Mouse (Mus musculus) monocyte, adult 5-6 weeks (primary cell): ENCODE results near the gene Nucb1. TPM values are rescaled to one million over a fixed set of nuclear protein-coding genes. Genes with fewer than 3 reads are reported as not detected.
A peak's percentile ranks its signal among the peaks of the same experiment; 100 is the strongest.
"Not testable (repeated sequence)": the region's sequence is repeated elsewhere in the genome, so short reads cannot be mapped to it uniquely, and the experiment has no call there.

Source experiments
- ATAC-seq: fragments of 153-309, 156-312 bp; replicated peaks from 2 replicates; pipeline ENCODE4 v1.8.0; 2017; ENCODE audit warnings: mild to moderate bottlenecking; ENCODE audit not compliant: low TSS enrichment, insufficient number of reproducible peaks, severe bottlenecking, poor library complexity, low FRiP score
- total RNA-seq: library from RNA; stranded (forward); fragments of 200-1000, 200-491, 200-594 nt; gene quantifications from 3 replicates; pipeline ENCODE4 v1.2.3, GENCODE M21; 2017

Gene Nucb1
- 128 to 251 TPM (median 142 TPM) in 3 replicates for total RNA-seq

- peak; percentile 95 for ATAC-seq
Observed at GRCm38 (mm10) chr7:45509912-45510787, at the start of gene Nucb1. TSS of gene Nucb1 (minus strand) at chr7:45510406.

- ATAC-seq, result no peak
Observed at GRCm38 (mm10) chr7:45558907-45559306, 48.7 kb upstream of the Nucb1 start.

DNA sequence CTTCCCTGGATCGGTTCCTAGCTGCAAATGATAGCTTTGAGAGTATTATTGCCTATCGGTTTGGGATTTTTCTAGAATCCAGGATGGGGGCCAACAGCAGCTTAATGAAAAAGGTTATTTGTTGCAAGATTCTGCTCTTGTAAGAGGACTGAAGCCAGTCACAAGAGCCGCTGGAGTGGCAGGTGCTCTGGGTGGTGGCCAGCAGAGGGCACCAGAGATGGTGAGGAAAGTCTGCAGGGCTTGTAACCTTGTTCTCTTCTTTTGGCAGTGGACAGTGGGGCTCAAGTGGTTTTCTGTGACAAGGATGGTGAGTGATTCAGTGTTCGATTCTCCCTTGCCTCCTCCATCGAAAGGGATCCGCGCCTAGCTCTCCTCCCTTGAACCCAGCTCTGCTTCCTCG, 45.6 kb upstream of the Nucb1 start:
- peak; percentile 91 for ATAC-seq

- ATAC-seq, result no peak
Observed at GRCm38 (mm10) chr7:45554744-45555143, 44.5 kb upstream of the Nucb1 start, which contains the start of gene Hsd17b14. TSS of gene Hsd17b14 (plus strand) at chr7:45554893.

DNA sequence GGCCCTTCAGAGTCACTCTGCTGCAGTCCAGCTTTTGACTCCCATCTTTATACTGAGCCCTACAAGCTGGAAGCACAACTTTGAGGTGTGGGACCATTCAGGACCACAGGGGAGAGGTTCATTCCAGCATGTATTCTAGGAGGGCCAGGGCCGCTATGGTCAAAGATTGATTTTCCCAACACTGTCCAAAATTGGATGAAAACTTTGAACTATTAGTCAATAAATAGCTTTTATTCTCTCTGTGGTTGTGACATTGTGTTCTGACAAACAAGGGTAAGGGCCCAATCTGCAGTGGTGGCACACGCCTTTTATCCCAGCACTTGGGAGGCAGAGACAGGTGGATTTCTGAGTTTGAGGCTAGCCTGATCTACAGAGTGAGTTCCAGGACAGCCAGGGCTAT, 43.8 kb upstream of the Nucb1 start:
- ATAC-seq, result no peak

DNA sequence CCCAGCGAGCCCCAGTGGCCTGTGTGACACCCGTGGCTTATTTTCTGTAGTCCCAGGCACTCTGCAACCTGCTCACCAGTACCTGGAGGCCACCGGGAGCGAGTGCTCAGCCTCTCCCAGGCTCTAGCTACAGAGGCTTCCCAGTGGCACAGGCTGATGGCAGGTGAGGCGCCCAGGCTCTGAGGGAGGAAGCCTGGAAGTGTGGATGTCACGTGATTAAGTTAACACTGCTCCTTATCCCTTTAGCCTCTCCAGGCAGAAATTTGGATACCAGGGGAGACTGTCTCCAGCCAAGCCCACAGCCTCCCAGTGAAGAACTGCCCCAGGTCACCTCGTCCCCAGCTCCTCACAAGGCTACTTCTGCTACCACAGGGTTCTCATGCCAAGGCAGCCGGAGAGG, 43.3 kb upstream of the Nucb1 start:
- ATAC-seq, result no peak

GRCm38 (mm10) chr7:45551512-45551883, 41.3 kb upstream of the Nucb1 start:
- ATAC-seq, result no peak

- no peak for ATAC-seq
Observed at GRCm38 (mm10) chr7:45550821-45551511, 40.8 kb upstream of the Nucb1 start.

- no peak for ATAC-seq
Observed at GRCm38 (mm10) chr7:45549641-45550436, 39.6 kb upstream of the Nucb1 start.

DNA sequence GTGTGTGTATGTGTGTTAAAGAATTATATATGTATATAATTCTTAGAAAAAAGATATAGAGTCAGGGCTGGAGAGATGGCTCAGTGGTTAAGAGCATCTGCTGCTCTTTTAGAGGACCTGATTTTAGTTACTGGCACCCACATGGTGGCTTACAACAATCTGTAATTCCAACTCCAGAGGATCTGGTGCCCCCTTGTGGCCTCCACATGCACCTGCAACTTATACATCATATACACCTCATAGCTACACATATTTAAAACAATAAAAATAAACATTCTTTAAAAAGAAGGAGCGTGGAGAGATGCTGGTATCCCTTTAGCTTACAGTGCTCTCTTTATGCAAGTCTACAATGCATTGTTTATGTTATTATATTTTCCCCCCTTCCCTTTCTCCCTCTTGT, 34.3 kb upstream of the Nucb1 start:
- no peak for ATAC-seq

DNA sequence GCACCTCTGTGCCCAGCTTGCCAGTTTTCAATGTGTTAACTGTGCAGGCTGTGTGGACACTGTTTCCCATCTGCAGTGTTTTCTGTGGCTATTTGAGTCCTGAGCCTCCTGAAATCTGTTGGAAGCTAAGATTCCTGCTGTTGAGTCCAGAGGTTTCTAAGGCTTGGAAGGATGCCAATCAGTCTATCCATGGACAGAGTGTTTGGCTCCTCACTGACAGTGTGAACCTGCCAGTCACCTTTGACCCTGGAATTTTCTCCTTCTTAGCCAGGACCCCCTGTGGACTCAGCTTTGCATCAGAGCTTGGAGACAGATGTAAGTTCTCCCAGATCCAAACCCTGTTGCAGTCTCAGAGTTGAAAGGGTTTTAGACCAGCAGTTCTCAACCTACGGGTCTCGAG, 30.0 kb upstream of the Nucb1 start:
- ATAC-seq, result no peak

DNA sequence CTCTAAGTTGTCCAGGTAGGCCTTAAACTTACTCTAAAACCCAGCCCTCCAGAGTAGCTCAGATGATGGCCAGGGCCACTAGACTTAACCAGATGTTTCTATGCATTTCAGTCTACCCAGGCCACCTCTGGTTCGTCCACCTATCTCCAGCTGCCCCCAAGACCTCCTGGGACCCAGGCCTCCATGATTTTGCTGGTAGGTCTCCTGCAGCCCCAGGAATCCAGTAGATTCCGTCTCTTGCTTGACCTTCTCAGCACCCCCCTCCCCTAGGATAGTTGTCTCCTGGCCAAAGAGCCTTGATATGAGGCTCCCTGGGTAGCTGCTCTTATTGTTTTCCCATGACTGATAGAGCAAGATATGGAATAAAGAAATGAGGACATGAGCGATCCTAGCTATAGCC, 28.9 kb upstream of the Nucb1 start:
- no peak for ATAC-seq

- peak; percentile 64; the same call in 1 of the 2 replicates for ATAC-seq
Observed at GRCm38 (mm10) chr7:45538163-45539041, 28.2 kb upstream of the Nucb1 start.

DNA sequence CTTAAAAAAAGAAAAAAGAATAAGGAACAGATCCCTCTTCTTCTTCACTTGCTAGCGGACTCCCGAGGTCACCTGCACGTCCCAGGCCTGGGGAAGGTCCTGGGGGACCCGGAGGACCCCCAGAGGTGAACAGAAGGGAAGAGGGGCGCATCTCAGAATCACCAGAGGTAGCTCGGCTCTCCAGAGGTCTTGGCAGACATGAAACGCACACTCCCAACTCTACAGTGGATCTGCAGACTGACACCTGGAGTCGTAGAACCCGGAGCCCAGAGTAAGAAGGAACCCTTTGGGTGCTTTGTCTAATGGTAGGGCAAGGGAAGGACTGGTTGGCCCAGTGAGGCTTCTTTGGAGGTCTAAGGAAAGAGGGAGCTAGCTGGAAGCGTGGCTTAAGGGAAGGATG, 27.4 kb upstream of the Nucb1 start:
- no peak for ATAC-seq

DNA sequence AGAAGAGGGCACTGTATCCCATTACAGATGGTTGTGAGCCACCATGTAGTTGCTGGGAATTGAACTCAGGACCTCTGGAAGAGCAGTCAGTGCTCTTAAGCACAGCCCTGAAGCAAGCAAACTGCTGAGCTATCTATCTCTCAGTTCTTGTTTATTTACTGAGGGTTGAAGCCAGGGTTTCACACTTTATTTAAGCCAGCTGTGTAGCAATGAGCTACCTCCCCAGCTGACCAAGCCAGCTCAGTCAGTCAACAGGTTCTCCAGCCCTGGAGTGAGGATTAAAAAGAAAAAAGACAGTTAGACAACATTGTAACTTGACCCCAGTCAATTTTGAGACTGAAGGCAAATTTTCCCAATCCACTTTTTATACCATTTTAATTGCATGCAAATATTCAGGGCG, 25.5 kb upstream of the Nucb1 start:
- ATAC-seq, result no peak

DNA sequence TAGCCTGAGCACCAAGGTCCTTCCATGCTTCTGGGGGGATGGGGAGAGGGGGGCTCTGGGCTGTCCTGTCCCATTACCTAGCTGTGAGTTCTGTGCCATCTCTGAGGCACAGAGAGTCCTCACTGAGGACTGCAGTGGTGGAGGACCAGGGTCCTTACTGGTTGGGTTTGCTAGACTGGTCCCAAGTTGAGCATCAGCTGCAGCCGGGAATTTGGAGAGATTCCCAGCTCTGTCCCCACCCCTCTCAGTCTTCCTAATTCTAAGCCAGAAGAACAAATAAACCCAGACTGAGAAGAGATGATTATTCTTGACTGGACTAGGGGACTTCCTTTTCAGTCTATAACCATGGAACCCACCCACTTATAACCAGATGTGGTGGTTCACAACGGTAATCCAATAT, 20.4 kb upstream of the Nucb1 start:
- no peak for ATAC-seq

- ATAC-seq, result no peak
Observed at GRCm38 (mm10) chr7:45529461-45529860, 19.3 kb upstream of the Nucb1 start.

DNA sequence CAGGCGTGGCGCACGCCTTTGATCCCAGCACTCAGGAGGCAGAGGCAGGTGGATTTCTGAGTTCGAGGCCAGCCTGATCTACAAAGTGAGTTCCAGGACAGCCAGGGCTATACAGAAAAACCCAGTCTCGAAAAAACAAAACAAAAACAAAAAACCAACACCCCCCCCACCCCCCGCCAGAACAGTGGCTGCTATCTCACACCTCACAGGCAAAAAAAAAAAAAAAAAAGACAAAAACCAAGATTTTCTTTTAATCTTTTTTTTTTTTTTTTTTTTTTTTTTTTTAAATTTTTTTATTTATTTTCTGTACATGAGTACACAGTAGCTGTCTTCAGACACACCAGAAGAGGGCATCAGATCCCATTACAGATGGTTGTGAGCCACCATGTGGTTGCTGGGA, 17.0 kb upstream of the Nucb1 start:
- ATAC-seq, result not testable (repeated sequence)
